Mouse (Mus musculus) B cell, adult 2 months (primary cell): ENCODE measurements around the gene Plekhm3.
A peak's percentile ranks its signal among the peaks of the same experiment; 100 is the strongest.

ENCODE experiments used
- DNase-seq, 2 experiments: peaks; one replicate each; pipeline ENCODE4 v3.0.0; 2022

The Plekhm3 gene

GRCm38 (mm10) chr1:64757766-64758165, 198.9 kb downstream of the Plekhm3 start:
- no peak for DNase-seq

- DNase-seq, result no peak
These were observed 199.4 kb downstream of the Plekhm3 start for GRCm38 (mm10) chr1:64757254-64757653.

- DNase-seq, result no peak
These were observed 200.0 kb downstream of the Plekhm3 start for GRCm38 (mm10) chr1:64756640-64757030.

GRCm38 (mm10) chr1:64755971-64756639, 200.5 kb downstream of the Plekhm3 start:
- DNase-seq, result no peak

- no peak for DNase-seq
These were observed 202.0 kb downstream of the Plekhm3 start for GRCm38 (mm10) chr1:64754658-64755057.

- DNase-seq, result no peak
These were observed 203.0 kb downstream of the Plekhm3 start for GRCm38 (mm10) chr1:64753668-64754067.

GRCm38 (mm10) chr1:64753109-64753508, 203.5 kb downstream of the Plekhm3 start:
- DNase-seq, result no peak

GRCm38 (mm10) chr1:64744616-64745015, 212.0 kb downstream of the Plekhm3 start:
- no peak for DNase-seq

GRCm38 (mm10) chr1:64742741-64743408, 213.7 kb downstream of the Plekhm3 start:
- DNase-seq, result no peak

GRCm38 (mm10) chr1:64738661-64739082, 218.0 kb downstream of the Plekhm3 start:
- peak; percentile 43 to 50 for DNase-seq

GRCm38 (mm10) chr1:64738180-64738555, 218.5 kb downstream of the Plekhm3 start:
- DNase-seq, result peak in 1 of 2 experiments; percentile 35

GRCm38 (mm10) chr1:64737502-64738179, 219.0 kb downstream of the Plekhm3 start, which contains the start of gene Fzd5:
Gene Fzd5 (minus strand): TSS chr1:64737751.
- DNase-seq, result peak; percentile 77 to 78

GRCm38 (mm10) chr1:64736681-64737501, 219.7 kb downstream of the Plekhm3 start:
- DNase-seq, result peak in 1 of 2 experiments; percentile 29
